Mouse (Mus musculus) lung, adult 2 months (tissue): ENCODE results near the gene Bpgm.

Experiments
- CTCF ChIP-seq: fragments of 200-500 bp; IDR thresholded peaks from 2 replicates; pipeline ENCODE4 v1.5.1; 2011; ENCODE audit warnings: mild to moderate bottlenecking, low read length, control low read depth; ENCODE audit not compliant: insufficient read depth
- POLR2A ChIP-seq: fragments of 200-500 bp; IDR thresholded peaks from 2 replicates; pipeline ENCODE4 v1.6.1; 2011; ENCODE audit warnings: low read depth, mild to moderate bottlenecking, control low read depth, low read length, borderline replicate concordance; ENCODE audit errors: extremely low read depth

DNA sequence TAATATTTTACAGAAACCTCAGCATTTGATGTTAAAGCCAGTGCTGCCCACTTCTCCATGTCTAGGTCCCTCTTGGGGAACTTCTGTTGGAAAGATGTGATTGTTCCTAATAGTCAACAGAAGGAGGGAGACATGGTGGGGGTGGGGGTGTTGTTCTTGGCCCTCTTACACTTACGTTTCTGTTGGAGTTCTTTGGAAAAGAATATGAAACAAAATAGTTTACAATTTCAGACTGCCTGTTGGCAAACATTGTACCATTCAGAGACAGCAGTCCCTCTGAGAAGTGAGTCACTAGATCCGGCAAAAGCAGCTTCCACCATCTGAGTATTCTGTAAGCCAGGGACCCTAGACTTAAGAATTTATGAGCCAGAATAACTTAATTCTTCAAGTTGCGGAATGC, 54.0 kb downstream of the Bpgm start:
- no peak for TF ChIP-seq CTCF
- no peak for TF ChIP-seq POLR2A
